Mouse (Mus musculus) heart, embryonic 12.5 days (tissue): ENCODE measurements around the gene Cyp46a1. TPM values are rescaled to one million over a fixed set of nuclear protein-coding genes. Genes with fewer than 3 reads are reported as not detected.
A peak's percentile ranks its signal among the peaks of the same experiment; 100 is the strongest.

ENCODE experiments used
- ATAC-seq: fragments of 200-750 bp; cut with Nextera tagmentation; 2 replicates; pipeline ENCODE4 v1.8.0; 2017; ENCODE audit warnings: moderate TSS enrichment, moderate library complexity; ENCODE audit not compliant: insufficient number of reproducible peaks, low FRiP score
- H3K27ac ChIP-seq: fragments of 300-500 bp; sonication (generic); 2 replicates; pipeline ENCODE4 v1.5.1; 2016; ENCODE audit warnings: mild to moderate bottlenecking, moderate library complexity; ENCODE audit not compliant: poor library complexity, severe bottlenecking
- H3K27me3 ChIP-seq: fragments of 300-500 bp; sonication (generic); replicated peaks from 2 replicates; pipeline ENCODE4 v1.6.1; 2016; ENCODE audit warnings: mild to moderate bottlenecking, moderate library complexity
- H3K36me3 ChIP-seq: fragments of 300-500 bp; sonication (generic); 2 replicates; pipeline ENCODE4 v1.6.1; 2016; ENCODE audit warnings: mild to moderate bottlenecking, moderate library complexity
- H3K4me1 ChIP-seq: fragments of 300-500 bp; sonication (generic); replicated peaks from 2 replicates; pipeline ENCODE4 v1.6.1; 2016; ENCODE audit warnings: mild to moderate bottlenecking
- H3K4me2 ChIP-seq: fragments of 300-500 bp; sonication (generic); 2 replicates; pipeline ENCODE4 v1.6.1; 2016; ENCODE audit warnings: mild to moderate bottlenecking, moderate library complexity
- H3K4me3 ChIP-seq: fragments of 300-500 bp; sonication (generic); 2 replicates; pipeline ENCODE4 v1.5.1; 2016; ENCODE audit warnings: mild to moderate bottlenecking
- H3K9ac ChIP-seq: fragments of 300-500 bp; sonication (generic); 2 replicates; pipeline ENCODE4 v1.6.1; 2016; ENCODE audit warnings: mild to moderate bottlenecking, moderate library complexity
- H3K9me3 ChIP-seq: fragments of 300-500 bp; sonication (generic); replicated peaks from 2 replicates; pipeline ENCODE4 v1.6.1; 2016; ENCODE audit warnings: mild to moderate bottlenecking, moderate library complexity
- WGBS: fragments of 180-500 bp; shearing (Covaris S2); methylation state at CpG from one replicate; pipeline ENCODE4 v1.1.7; 2016; 5-methylcytosine and 5-hydroxymethylcytosine counted together
- polyA plus RNA-seq: library from polyadenylated mRNA; unstranded; fragments of >200 nt; fragmentation: Nextera tagmentation; extraction: Ambion mirVana; gene quantifications from 2 replicates; pipeline ENCODE4 v1.2.1, GENCODE M21; 2016

Gene Cyp46a1
- polyA plus RNA-seq, 1 experiment from 2014 or later, result 7.9 TPM

- H3K4me3 ChIP-seq, result no peak overlapping the region
- H3K36me3 ChIP-seq, result no peaks in the 10 kb centered on the region
- H3K9me3 ChIP-seq, result no peaks in the 10 kb centered on the region
- ATAC-seq, result no peak
- H3K27me3 ChIP-seq, result peaks cover 32% of the 10 kb centered on the region
- WGBS, result 50% methylated on average over 6 of the region's 6 CpGs
- H3K9ac ChIP-seq, result no peak overlapping the region
- no peak overlapping the region for H3K27ac ChIP-seq
- no peak overlapping the region for H3K4me2 ChIP-seq
- H3K4me1 ChIP-seq, result peaks cover 10% of the 10 kb centered on the region; the same call in 1 of the 2 replicates
These were observed 21.7 kb upstream of the Cyp46a1 start for GRCm38 (mm10) chr12:108312432-108312851.

- Histone ChIP-seq H3K9ac (no peak overlapping the region), H3K4me1 (peaks cover 17% of the 10 kb centered on the region), H3K4me2 (no peak overlapping the region), H3K4me3 (no peak overlapping the region), H3K27me3 (peaks cover 35% of the 10 kb centered on the region), H3K27ac (no peak overlapping the region), H3K9me3 (no peaks in the 10 kb centered on the region), H3K36me3 (no peaks in the 10 kb centered on the region)
- WGBS, result 72% methylated on average over 1 of the region's 1 CpGs
- no peak for ATAC-seq
These were observed 20.9 kb upstream of the Cyp46a1 start for GRCm38 (mm10) chr12:108313244-108313772.

- Histone ChIP-seq H3K4me2 (no peak overlapping the region), H3K27me3 (peaks cover 56% of the 10 kb centered on the region), H3K27ac (no peak overlapping the region), H3K9ac (no peak overlapping the region), H3K36me3 (no peaks in the 10 kb centered on the region), H3K4me3 (no peak overlapping the region), H3K4me1 (peaks cover 31% of the 10 kb centered on the region), H3K9me3 (no peaks in the 10 kb centered on the region)
- ATAC-seq, result no peak
- WGBS, result 22% methylated on average over 10 of the region's 10 CpGs
These were observed 18.4 kb upstream of the Cyp46a1 start for GRCm38 (mm10) chr12:108315818-108316217.

GRCm38 (mm10) chr12:108316655-108317054, 17.5 kb upstream of the Cyp46a1 start:
- Histone ChIP-seq H3K9me3 (no peaks in the 10 kb centered on the region), H3K36me3 (no peaks in the 10 kb centered on the region), H3K4me3 (no peak overlapping the region), H3K27ac (no peak overlapping the region), H3K9ac (no peak overlapping the region), H3K4me1 (peaks cover 31% of the 10 kb centered on the region), H3K4me2 (no peak overlapping the region), H3K27me3 (peaks cover 60% of the 10 kb centered on the region)
- 33% methylated on average over 6 of the region's 6 CpGs for WGBS
- no peak for ATAC-seq

- Histone ChIP-seq H3K9me3 (no peaks in the 10 kb centered on the region), H3K9ac (no peak overlapping the region), H3K27ac (no peak overlapping the region), H3K4me3 (no peak overlapping the region), H3K4me1 (peaks cover 31% of the 10 kb centered on the region), H3K4me2 (no peak overlapping the region), H3K36me3 (no peaks in the 10 kb centered on the region), H3K27me3 (peaks cover 66% of the 10 kb centered on the region)
- ATAC-seq, result no peak
- 6% methylated on average over 9 of the region's 9 CpGs for WGBS
These were observed 16.9 kb upstream of the Cyp46a1 start for GRCm38 (mm10) chr12:108317201-108317738.

GRCm38 (mm10) chr12:108317826-108318430, 16.3 kb upstream of the Cyp46a1 start:
- ATAC-seq, result no peak
- H3K9me3 ChIP-seq, result no peaks in the 10 kb centered on the region
- H3K4me2 ChIP-seq, result peak overlapping the region; percentile 53
- H3K4me3 ChIP-seq, result peak overlapping the region; percentile 27; the same call in 1 of the 2 replicates
- peaks cover 31% of the 10 kb centered on the region for H3K4me1 ChIP-seq
- H3K27ac ChIP-seq, result no peak overlapping the region
- 14% methylated on average over 18 of the region's 18 CpGs for WGBS
- no peaks in the 10 kb centered on the region for H3K36me3 ChIP-seq
- H3K9ac ChIP-seq, result 0 out of 2 replicates have a peak overlapping the region, but pooled peaks have one; percentile 1
- H3K27me3 ChIP-seq, result peaks cover 67% of the 10 kb centered on the region

GRCm38 (mm10) chr12:108318499-108318898, 15.7 kb upstream of the Cyp46a1 start:
- no peak for ATAC-seq
- Histone ChIP-seq H3K27ac (no peak overlapping the region), H3K4me2 (peak overlapping the region; percentile 53), H3K4me3 (peak overlapping the region; percentile 27), H3K9ac (0 out of 2 replicates have a peak overlapping the region, but pooled peaks have one; percentile 1), H3K27me3 (peaks cover 67% of the 10 kb centered on the region), H3K4me1 (peaks cover 31% of the 10 kb centered on the region), H3K36me3 (no peaks in the 10 kb centered on the region), H3K9me3 (no peaks in the 10 kb centered on the region)
- 7% methylated on average over 37 of the region's 37 CpGs for WGBS

- peaks cover 31% of the 10 kb centered on the region for H3K4me1 ChIP-seq
- no peak for ATAC-seq
- 19% methylated on average over 8 of the region's 8 CpGs for WGBS
- no peaks in the 10 kb centered on the region for H3K9me3 ChIP-seq
- no peak overlapping the region for H3K4me2 ChIP-seq
- H3K9ac ChIP-seq, result no peak overlapping the region
- H3K27me3 ChIP-seq, result peaks cover 64% of the 10 kb centered on the region
- no peak overlapping the region for H3K27ac ChIP-seq
- H3K4me3 ChIP-seq, result no peak overlapping the region
- H3K36me3 ChIP-seq, result no peaks in the 10 kb centered on the region
These were observed 14.1 kb upstream of the Cyp46a1 start for GRCm38 (mm10) chr12:108320096-108320495.

GRCm38 (mm10) chr12:108326401-108326800, 7.8 kb upstream of the Cyp46a1 start:
- H3K4me1 ChIP-seq, result peaks cover 23% of the 10 kb centered on the region
- H3K4me2 ChIP-seq, result no peak overlapping the region
- no peak for ATAC-seq
- H3K27ac ChIP-seq, result no peak overlapping the region
- H3K27me3 ChIP-seq, result peaks cover 72% of the 10 kb centered on the region
- no peaks in the 10 kb centered on the region for H3K36me3 ChIP-seq
- no peaks in the 10 kb centered on the region for H3K9me3 ChIP-seq
- no peak overlapping the region for H3K9ac ChIP-seq
- WGBS, result 49% methylated on average over 5 of the region's 5 CpGs
- no peak overlapping the region for H3K4me3 ChIP-seq

GRCm38 (mm10) chr12:108327889-108328491, 6.2 kb upstream of the Cyp46a1 start:
- WGBS, result 1% methylated on average over 66 of the region's 66 CpGs
- no peaks in the 10 kb centered on the region for H3K9me3 ChIP-seq
- H3K4me1 ChIP-seq, result peaks cover 26% of the 10 kb centered on the region
- peak; percentile 19; the same call in 1 of the 2 replicates for ATAC-seq
- H3K27ac ChIP-seq, result no peak overlapping the region
- H3K27me3 ChIP-seq, result peaks cover 62% of the 10 kb centered on the region
- peak overlapping the region; percentile 49; the same call in 1 of the 2 replicates for H3K9ac ChIP-seq
- H3K4me3 ChIP-seq, result peak overlapping the region; percentile 45
- peak overlapping the region; percentile 79 for H3K4me2 ChIP-seq
- no peaks in the 10 kb centered on the region for H3K36me3 ChIP-seq

- Histone ChIP-seq H3K4me1 (peaks cover 29% of the 10 kb centered on the region), H3K9me3 (no peaks in the 10 kb centered on the region), H3K27me3 (peaks cover 58% of the 10 kb centered on the region), H3K36me3 (no peaks in the 10 kb centered on the region), H3K27ac (no peak overlapping the region), H3K4me2 (peak overlapping the region; percentile 91), H3K4me3 (peak overlapping the region; percentile 44), H3K9ac (peak overlapping the region; percentile 62)
- WGBS, result under 1% methylated on average over 16 of the region's 16 CpGs
- ATAC-seq, result peak; percentile 40; the same call in 1 of the 2 replicates
These were observed 1.1 kb upstream of the Cyp46a1 start for GRCm38 (mm10) chr12:108333056-108333455.
